24 mouse cellular contexts compared by ENCODE assay signal in the genomic region with DNA sequence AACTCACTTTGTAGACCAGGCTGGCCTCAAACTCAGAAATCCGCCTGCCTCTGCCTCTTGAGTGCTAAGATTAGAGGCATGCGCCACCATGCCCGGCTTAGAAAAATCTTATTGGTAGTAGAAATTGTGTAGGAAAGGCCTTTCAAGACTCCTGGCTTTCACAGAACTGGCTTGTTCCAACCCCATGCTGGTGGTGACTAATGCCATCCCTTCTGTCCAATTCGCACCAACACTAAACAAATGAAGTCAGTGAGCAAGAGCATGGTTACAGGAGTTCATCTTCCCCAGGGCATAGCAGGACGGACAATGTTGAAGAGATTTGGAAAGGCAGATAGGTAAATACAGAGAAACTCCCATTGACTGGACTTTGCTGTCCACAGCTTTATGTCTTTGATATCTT. TPM values are rescaled to one million over a fixed set of nuclear protein-coding genes. Genes with fewer than 3 reads are reported as not detected.
DNase-seq lines count a peak whose midpoint lies in the region; ATAC-seq and TF ChIP-seq lines count a peak whose summit lies in the region.
"Had no signal": no experiment of that assay in that cellular context is flagged by ENCODE, and none has a peak within 500 bp of the region (broad histone marks: within the 10 kb centered on the region; RNA-seq: fewer than 3 reads in every experiment).

No protein-coding gene starts in this region.

- intact Hi-C loops in left cerebral cortex, postnatal 10 days (cut with DNase I) = no loop called here

- TF ChIP-seq CTCF in lung, adult 2 months (IDR thresholded peaks at IDR 0.05; ENCODE audit: insufficient read depth, low read length) = no peak

- peak; percentile 87 for ATAC-seq in cerebellum, adult (ENCODE audit: insufficient number of reproducible peaks, low FRiP score, low TSS enrichment)
- ATAC-seq: CD4-positive, CD25-positive, alpha-beta regulatory T cell, adult 4 months; forebrain, embryonic 13.5 days; inflammation-experienced regulatory T-cells, adult 6 months; intestine, postnatal 0 days had no signal

- H3K4me3 ChIP-seq in lung, adult 2 months (replicated peaks; ENCODE audit: extremely low read depth, low read depth, low read length) = no peak overlapping the region
- H3K4me3 ChIP-seq: embryonic facial prominence, embryonic 13.5 days; forebrain, embryonic 13.5 days; gastrocnemius, adult 2 months; heart, embryonic 13.5 days; hindbrain, embryonic 12.5 days had no signal

- no peaks in the 10 kb centered on the region for H3K4me1 ChIP-seq in lung, adult 2 months (ENCODE audit: control insufficient read depth, insufficient read depth, low read length)
- H3K4me1 ChIP-seq: embryonic facial prominence, embryonic 13.5 days; forebrain, embryonic 13.5 days; heart, embryonic 13.5 days; hindbrain, embryonic 12.5 days had no signal

- DNase-seq in cerebellum, postnatal 4 days (ENCODE audit: low spot score in 2 of 2) = no peak
- DNase-seq in cerebellum, adult 9-10 months = peak; percentile 85
- peak; percentile 76 to 81 for DNase-seq in cerebellum, postnatal 25 days
- no peak for DNase-seq in ovary, adult 18-20 months (ENCODE audit: low spot score)
- no peak for DNase-seq in lung, adult 2 months
- no peak for DNase-seq in left cerebral cortex, postnatal 10 days (ENCODE audit: extremely low spot score in 1 of 2, low spot score in 2 of 2)
- DNase-seq: adrenal gland, adult 8-10 months; B cell, adult 2 months; gastrocnemius, adult 2 months; gastrocnemius, postnatal 36 days; heart, adult 11 months; heart, postnatal 36 days; kidney, adult 8-10 months had no signal

- no peak for TF ChIP-seq POLR2A in lung, adult 2 months (IDR thresholded peaks at IDR 0.05; ENCODE audit: borderline replicate concordance, extremely low read depth, low read depth, low read length)

- 84% methylated on average over 5 of the region's 5 CpGs for WGBS in lung, adult 2 months

RNA-seq across cellular contexts. Expression of gene Gm16223, which starts 12.6 kb away (rescaled TPM):
- polyA plus RNA-seq in lung, adult 2 months (2012; rRNA removed) = not detected in 2 replicates
- not detected for total RNA-seq in left cerebral cortex, postnatal 10 days (2021)
- total RNA-seq: gastrocnemius, adult 2 months; heart, postnatal 36 days had no signal
- polyA plus RNA-seq: CD4-positive, CD25-positive, alpha-beta regulatory T cell, adult 4 months; embryonic facial prominence, embryonic 13.5 days; forebrain, embryonic 13.5 days; G1E; heart, embryonic 13.5 days; heart, postnatal 0 days; hindbrain, embryonic 12.5 days; hindbrain, embryonic 16.5 days; intestine, postnatal 0 days had no signal

Comparison
In these comparisons a context has a peak if more than half of its experiments do, and no peak if none do; other contexts are left out.
1. DNase-seq: peak in cerebellum, adult 9-10 months (single experiment) and cerebellum, postnatal 25 days (2 of 2); none in cerebellum, postnatal 4 days (0 of 2), ovary, adult 18-20 months (single experiment), lung, adult 2 months (single experiment) and left cerebral cortex, postnatal 10 days (0 of 2).